Mouse (Mus musculus) kidney, postnatal 36 days (tissue): Measurements from ENCODE around the gene Ros1.

Source experiments
- DNase-seq, 2 experiments: peaks; one replicate each; pipeline ENCODE4 v3.0.0; 2021 to 2022; ENCODE audit warnings: mixed read lengths in 2 of 2

The Ros1 gene

GRCm38 (mm10) chr10:52022413-52023212 lies 172.4 kb downstream of the Ros1 start, which contains the start of gene Vgll2:
Gene Vgll2, plus strand, starts transcription at chr10:52022502.
- DNase-seq, result peak; percentile 13 to 51

DNA sequence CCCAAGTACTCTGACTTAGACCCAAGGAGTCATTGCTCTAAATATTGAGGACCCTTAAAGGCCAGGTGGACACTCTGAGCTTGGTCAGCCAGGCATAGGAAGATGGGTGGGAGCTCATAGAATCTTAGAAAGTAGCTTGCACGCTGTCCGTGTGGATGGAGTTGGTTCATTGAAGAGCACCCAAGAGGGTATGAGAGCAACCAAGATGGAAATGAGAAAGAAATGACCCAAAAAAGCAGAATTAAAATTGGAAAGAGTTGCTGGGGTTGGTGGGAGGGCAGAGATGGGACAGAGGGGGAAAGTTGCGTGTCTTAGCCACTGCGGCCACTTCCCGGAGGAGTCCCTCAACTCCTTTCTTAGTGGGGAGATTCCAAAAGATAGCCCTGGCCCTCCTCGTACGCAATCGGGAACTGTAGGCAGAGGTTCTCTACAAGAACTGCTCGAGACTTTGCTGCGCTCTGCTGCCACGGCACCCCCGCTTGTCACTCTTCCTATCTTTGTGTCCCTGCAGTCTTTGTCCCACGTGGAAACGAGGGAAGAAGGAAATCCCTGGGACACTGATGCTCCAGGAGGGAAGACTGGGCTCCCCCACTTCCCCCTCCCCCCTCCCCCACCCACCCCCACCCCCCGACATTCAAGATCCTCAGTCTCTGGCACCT lies 173.2 kb downstream of the Ros1 start:
- no peak for DNase-seq

- DNase-seq, result no peak
Observed at GRCm38 (mm10) chr10:52021231-52021630, 173.8 kb downstream of the Ros1 start.

GRCm38 (mm10) chr10:52018471-52018870 lies 176.6 kb downstream of the Ros1 start:
- DNase-seq, result no peak
